Mouse (Mus musculus) forebrain, embryonic 12.5 days (tissue): ENCODE results near the gene Svs5. TPM values are rescaled to one million over a fixed set of nuclear protein-coding genes. Genes with fewer than 3 reads are reported as not detected.
"Not testable (repeated sequence)": the region's sequence is repeated elsewhere in the genome, so short reads cannot be mapped to it uniquely, and the experiment has no call there.

Source experiments
- ATAC-seq: fragments of 200-750 bp; cut with Nextera tagmentation; 2 replicates; pipeline ENCODE4 v1.8.0; 2017; ENCODE audit warnings: moderate TSS enrichment; ENCODE audit not compliant: low FRiP score
- H3K27ac ChIP-seq: fragments of 300-500 bp; sonication (generic); 2 replicates; pipeline ENCODE4 v1.5.1; 2016; ENCODE audit warnings: mild to moderate bottlenecking
- H3K27me3 ChIP-seq: fragments of 300-500 bp; sonication (generic); 2 replicates; pipeline ENCODE4 v1.6.1; 2016; ENCODE audit warnings: mild to moderate bottlenecking
- H3K36me3 ChIP-seq: fragments of 300-500 bp; sonication (generic); replicated peaks from 2 replicates; pipeline ENCODE4 v1.6.1; 2016; ENCODE audit warnings: mild to moderate bottlenecking
- H3K4me1 ChIP-seq: fragments of 300-500 bp; sonication (generic); 2 replicates; pipeline ENCODE4 v1.6.1; 2016
- H3K4me2 ChIP-seq: fragments of 300-500 bp; sonication (generic); 2 replicates; pipeline ENCODE4 v1.6.1; 2016; ENCODE audit warnings: mild to moderate bottlenecking, moderate library complexity
- H3K4me3 ChIP-seq: fragments of 300-500 bp; sonication (generic); replicated peaks from 2 replicates; pipeline ENCODE4 v1.5.1; 2016; ENCODE audit warnings: mild to moderate bottlenecking
- H3K9ac ChIP-seq: fragments of 300-500 bp; sonication (generic); 2 replicates; pipeline ENCODE4 v1.6.1; 2016; ENCODE audit warnings: mild to moderate bottlenecking
- H3K9me3 ChIP-seq: fragments of 300-500 bp; sonication (generic); 2 replicates; pipeline ENCODE4 v1.6.1; 2016
- WGBS: fragments of 180-500 bp; shearing (Covaris S2); methylation state at CpG from one replicate; pipeline ENCODE4 v1.1.7; 2016; 5-methylcytosine and 5-hydroxymethylcytosine counted together
- polyA plus RNA-seq: library from polyadenylated mRNA; unstranded; fragments of >200 nt; fragmentation: Nextera tagmentation; extraction: Ambion mirVana; gene quantifications from 2 replicates; pipeline ENCODE4 v1.2.1, GENCODE M21; 2016

Gene Svs5
- not detected in 2 replicates for polyA plus RNA-seq

DNA sequence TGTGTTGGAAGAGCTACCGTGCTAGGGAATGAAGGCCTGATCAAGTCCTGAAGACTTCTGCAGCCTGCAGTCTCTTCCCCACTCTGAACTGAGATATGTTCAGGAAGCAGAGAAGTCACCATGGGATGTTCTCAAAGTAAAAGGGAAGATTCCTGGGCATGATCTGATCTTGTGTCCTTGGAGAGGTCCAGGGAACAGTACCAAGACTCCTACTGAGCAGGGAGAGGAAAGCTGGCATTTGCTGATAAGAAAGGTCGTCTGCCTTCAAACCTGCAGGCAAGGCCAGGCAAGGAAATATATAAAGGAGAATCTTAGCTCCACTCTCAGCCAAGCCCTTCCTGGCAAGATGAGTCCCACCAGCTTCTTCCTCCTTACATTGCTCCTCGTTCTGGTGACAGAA is at the start of gene Svs5:
Svs5 (plus strand) TSS at position 301 of the 400 bp plus-strand sequence.
- not testable (repeated sequence) for H3K27me3 ChIP-seq, H3K27ac ChIP-seq, H3K4me1 ChIP-seq, H3K4me2 ChIP-seq, H3K4me3 ChIP-seq, ATAC-seq, H3K9ac ChIP-seq, H3K9me3 ChIP-seq, H3K36me3 ChIP-seq
- WGBS, result 80% methylated on average over 3 of the region's 3 CpGs

DNA sequence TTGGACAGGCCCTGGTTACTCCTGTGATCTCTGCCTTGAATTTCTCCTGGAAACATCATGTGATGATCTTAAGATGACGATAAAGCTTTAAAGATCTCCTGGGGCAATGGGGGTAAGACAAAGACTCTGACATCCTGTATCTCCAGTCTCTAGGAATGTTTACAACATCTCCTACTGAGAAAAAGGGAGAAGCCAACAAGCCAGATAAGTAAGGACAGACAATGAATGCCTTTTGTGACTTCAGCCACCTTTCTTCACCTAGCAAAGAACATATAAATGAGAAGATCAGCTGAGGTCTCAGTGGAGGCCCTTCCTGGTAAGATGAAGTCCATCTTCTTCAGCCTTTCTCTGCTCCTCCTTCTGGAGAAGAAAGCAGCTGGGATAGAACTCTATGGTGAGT is 43.6 kb upstream of the Svs5 start, which contains the start of gene Svs3a:
Svs3a (plus strand) TSS at position 301 of the 400 bp plus-strand sequence.
- H3K36me3 ChIP-seq, H3K27me3 ChIP-seq, H3K9me3 ChIP-seq, ATAC-seq, H3K9ac ChIP-seq, H3K4me2 ChIP-seq, H3K4me3 ChIP-seq, H3K27ac ChIP-seq, H3K4me1 ChIP-seq: not testable (repeated sequence)
- 84% methylated on average over 1 of the region's 1 CpGs for WGBS

DNA sequence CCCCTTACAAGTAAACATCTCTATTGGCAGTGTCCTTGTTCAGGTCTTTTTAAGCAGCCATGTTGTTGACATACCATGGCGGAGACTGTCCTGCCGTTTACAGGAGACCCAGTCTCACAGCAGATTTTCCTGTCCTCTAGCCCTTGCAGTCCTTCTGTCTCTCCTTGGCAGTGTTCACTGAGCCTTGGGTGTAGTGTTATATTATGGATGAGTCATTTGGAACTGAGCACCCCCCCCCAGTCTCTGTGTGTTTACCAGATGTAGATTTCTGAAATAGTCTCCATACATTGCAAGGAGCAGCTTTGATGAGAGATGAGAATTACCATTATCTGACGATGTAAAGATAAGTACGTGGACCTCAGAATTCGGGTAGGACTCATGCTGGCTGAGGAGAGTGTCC is 19.9 kb upstream of the Svs5 start:
- Histone ChIP-seq H3K27ac (no peak overlapping the region), H3K36me3 (no peaks in the 10 kb centered on the region), H3K27me3 (no peaks in the 10 kb centered on the region), H3K4me1 (no peaks in the 10 kb centered on the region), H3K9me3 (no peaks in the 10 kb centered on the region), H3K4me2 (no peak overlapping the region), H3K9ac (no peak overlapping the region), H3K4me3 (no peak overlapping the region)
- 94% methylated on average over 5 of the region's 5 CpGs for WGBS
- ATAC-seq, result no peak

DNA sequence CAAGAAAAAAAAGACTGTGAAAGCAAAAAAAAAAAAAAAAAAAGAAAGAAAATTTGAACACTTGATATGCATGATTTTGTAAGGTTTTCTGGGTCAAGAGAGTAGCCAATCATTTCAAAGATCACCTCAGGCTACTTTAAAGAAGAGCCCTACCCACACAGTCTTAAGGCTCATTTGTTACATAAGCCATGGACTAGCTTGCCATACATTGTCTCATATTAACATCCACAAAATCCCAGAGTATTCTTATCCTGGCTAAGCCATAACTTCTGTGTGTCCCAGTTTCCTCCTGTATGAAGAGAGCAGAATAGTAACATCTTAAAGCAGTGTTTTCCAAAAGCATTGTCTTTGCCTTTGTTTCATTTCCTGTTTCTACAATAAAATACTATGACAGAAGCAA is 17.1 kb upstream of the Svs5 start:
- H3K9ac ChIP-seq, ATAC-seq: not testable (repeated sequence)

DNA sequence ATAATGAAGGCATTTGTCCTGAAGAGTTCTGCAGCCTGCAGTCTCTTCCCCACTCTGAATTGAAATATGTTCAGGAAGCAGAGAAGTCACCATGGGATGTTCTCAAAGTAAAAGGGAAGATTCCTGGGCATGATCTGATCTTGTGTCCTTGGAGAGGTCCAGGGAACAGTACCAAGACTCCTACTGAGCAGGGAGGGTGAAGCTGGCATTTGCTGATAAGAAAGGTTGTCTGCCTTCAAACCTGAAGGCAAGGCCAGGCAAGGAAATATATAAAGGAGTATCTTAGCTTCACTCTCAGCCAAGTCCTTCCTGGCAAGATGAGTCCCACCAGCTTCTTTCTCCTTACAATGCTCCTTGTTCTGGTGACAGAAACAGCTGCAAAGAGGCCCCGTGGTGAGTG is 16.1 kb upstream of the Svs5 start, which contains the start of gene Svs6:
Svs6 (plus strand) TSS at position 301 of the 400 bp plus-strand sequence.
- not testable (repeated sequence) for H3K4me2 ChIP-seq, H3K4me3 ChIP-seq, H3K27ac ChIP-seq, ATAC-seq, H3K4me1 ChIP-seq, H3K27me3 ChIP-seq, H3K9ac ChIP-seq, H3K9me3 ChIP-seq, H3K36me3 ChIP-seq
- 82% methylated on average over 1 of the region's 1 CpGs for WGBS

More for the DNA sequence above, 17.1 kb upstream of the Svs5 start:
- H3K4me1 ChIP-seq, H3K9me3 ChIP-seq, H3K27ac ChIP-seq, H3K4me3 ChIP-seq, H3K27me3 ChIP-seq, H3K36me3 ChIP-seq, H3K4me2 ChIP-seq: not testable (repeated sequence)

DNA sequence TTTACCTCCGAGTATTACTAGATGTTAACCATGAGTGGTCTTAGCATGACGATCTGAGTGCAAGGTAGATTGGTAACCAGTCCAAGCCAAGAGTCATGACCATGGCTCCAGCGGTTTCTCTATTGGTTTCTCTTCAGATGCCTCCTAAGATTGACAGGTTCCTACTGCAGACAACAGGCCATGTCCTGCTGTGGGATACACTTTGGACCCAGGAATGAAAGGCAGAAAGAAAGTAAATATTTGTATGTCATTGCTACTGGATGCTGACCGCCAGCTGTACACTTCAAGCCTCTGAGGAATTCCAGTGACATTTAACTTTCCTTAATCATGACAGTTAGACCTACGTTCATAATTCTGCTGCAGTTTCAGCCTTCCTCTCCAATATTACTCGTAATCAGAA is 11.6 kb upstream of the Svs5 start:
- Histone ChIP-seq H3K27me3 (no peaks in the 10 kb centered on the region), H3K27ac (no peak overlapping the region), H3K4me3 (no peak overlapping the region), H3K4me2 (no peak overlapping the region), H3K9ac (no peak overlapping the region), H3K4me1 (no peaks in the 10 kb centered on the region), H3K9me3 (no peaks in the 10 kb centered on the region), H3K36me3 (no peaks in the 10 kb centered on the region)
- WGBS, result 92% methylated on average over 6 of the region's 6 CpGs
- no peak for ATAC-seq

DNA sequence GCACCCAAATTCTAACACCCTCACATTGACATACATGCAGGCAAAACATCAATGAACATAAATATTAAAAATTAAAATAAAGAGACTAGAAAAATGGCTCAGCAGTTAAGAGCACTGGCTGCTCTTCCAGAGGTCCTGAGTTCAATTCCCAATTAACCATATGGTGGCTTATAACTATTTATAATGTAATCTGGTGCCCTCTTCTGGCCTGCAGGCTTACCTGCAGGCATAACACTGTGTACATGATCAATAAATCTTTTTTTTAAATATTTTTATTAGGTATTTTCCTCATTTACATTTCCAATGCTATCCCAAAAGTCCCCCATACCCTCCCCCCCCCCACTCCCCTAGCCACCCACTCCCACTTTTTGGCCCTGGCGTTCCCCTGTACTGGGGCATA is 11.2 kb downstream of the Svs5 start:
- ATAC-seq, H3K36me3 ChIP-seq, H3K4me3 ChIP-seq, H3K4me1 ChIP-seq, H3K27ac ChIP-seq, H3K9ac ChIP-seq, H3K9me3 ChIP-seq, H3K4me2 ChIP-seq, H3K27me3 ChIP-seq: not testable (repeated sequence)
- WGBS, result 73% methylated on average over 1 of the region's 1 CpGs

DNA sequence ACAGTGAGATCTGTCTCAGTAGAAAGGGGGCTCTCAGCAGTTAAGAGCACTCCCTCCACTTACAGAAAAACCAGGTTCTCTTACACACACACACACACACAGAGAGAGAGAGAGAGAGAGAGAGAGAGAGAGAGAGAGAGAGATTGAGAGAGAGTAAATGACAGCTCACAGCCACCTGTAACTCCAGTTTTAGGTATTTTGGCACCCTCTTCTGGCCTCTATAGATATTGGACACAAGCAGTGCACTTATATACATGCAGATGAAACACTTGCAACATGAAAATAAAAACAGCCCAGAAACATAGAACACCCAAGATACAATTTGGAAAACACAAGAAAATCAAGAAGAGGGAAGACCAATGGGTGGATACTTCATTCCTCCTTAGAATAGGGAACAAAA is 15.2 kb downstream of the Svs5 start:
- H3K9me3 ChIP-seq, H3K27ac ChIP-seq, H3K4me3 ChIP-seq, H3K36me3 ChIP-seq, H3K27me3 ChIP-seq, H3K4me1 ChIP-seq, ATAC-seq, H3K9ac ChIP-seq, H3K4me2 ChIP-seq: not testable (repeated sequence)

DNA sequence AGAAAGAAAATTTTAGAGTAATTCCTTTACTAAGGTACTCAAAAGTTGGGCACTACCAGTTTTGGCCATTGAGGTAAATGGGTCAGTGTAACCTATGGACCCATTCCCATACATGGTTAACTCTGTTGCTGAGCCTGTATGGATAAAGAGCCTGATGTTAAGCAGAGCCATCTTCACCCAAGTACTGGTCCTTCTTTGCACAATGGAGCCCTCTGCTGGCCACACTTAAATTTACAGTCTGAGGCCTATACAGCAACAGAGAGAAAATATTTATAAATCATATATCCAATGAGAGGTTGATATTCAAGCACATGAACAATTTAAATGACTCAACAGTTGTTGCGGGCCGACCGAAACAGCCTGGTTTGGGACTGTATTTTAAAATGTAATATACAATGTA is 16.4 kb downstream of the Svs5 start:
- no peak overlapping the region for H3K4me3 ChIP-seq
- 85% methylated on average over 3 of the region's 3 CpGs for WGBS
- no peaks in the 10 kb centered on the region for H3K9me3 ChIP-seq
- no peak overlapping the region for H3K9ac ChIP-seq
- no peak overlapping the region for H3K4me2 ChIP-seq
- no peak overlapping the region for H3K27ac ChIP-seq
- no peaks in the 10 kb centered on the region for H3K36me3 ChIP-seq
- no peaks in the 10 kb centered on the region for H3K27me3 ChIP-seq
- no peaks in the 10 kb centered on the region for H3K4me1 ChIP-seq
- ATAC-seq, result no peak

DNA sequence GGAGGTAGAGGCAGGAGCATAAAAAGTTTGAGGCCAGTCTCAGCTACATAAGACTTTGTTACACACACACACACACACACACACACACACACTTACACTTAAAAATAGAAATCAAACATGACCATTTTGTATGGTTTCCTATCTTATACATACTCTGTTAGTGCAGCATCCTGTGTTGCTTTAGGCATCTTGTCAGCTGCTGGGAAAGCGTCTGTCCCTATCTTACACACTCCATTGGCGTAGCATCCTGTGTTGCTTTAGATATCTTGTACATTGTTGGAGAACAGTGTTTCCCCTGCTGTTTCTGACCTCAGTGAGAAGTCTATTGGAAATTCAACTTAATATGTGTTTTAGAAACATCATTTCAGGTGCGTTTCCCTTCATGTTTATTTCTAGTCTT is 20.2 kb downstream of the Svs5 start:
- Histone ChIP-seq H3K36me3 (no peaks in the 10 kb centered on the region), H3K27ac (no peak overlapping the region), H3K4me1 (no peaks in the 10 kb centered on the region), H3K9ac (no peak overlapping the region), H3K9me3 (no peaks in the 10 kb centered on the region), H3K4me2 (no peak overlapping the region), H3K27me3 (no peaks in the 10 kb centered on the region), H3K4me3 (no peak overlapping the region)
- no peak for ATAC-seq
- WGBS, result 87% methylated on average over 3 of the region's 3 CpGs

DNA sequence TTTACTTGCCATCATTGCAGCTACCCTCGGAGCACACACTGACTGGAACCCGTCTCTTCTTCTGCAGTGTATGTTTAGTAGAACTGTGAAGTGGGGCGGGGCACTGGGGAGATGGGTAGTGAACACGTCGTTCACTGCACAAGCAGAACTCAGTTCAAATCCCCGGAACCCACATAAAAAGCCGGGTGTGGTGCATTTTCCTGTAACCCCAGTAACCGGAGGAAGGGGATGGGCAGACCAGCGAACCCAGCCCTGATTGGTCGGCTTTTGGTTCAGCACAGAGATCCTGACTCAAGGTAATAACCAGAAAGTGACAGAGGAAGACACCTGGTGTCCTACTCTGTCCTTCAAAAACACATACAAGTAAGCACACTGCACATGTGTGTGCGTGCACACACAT is 20.8 kb downstream of the Svs5 start:
- H3K27me3 ChIP-seq, result no peaks in the 10 kb centered on the region
- WGBS, result 85% methylated on average over 11 of the region's 11 CpGs
- no peak overlapping the region for H3K4me2 ChIP-seq
- H3K9ac ChIP-seq, result no peak overlapping the region
- no peak overlapping the region for H3K27ac ChIP-seq
- H3K4me1 ChIP-seq, result no peaks in the 10 kb centered on the region
- no peak overlapping the region for H3K4me3 ChIP-seq
- no peaks in the 10 kb centered on the region for H3K36me3 ChIP-seq
- no peak for ATAC-seq
- H3K9me3 ChIP-seq, result no peaks in the 10 kb centered on the region

DNA sequence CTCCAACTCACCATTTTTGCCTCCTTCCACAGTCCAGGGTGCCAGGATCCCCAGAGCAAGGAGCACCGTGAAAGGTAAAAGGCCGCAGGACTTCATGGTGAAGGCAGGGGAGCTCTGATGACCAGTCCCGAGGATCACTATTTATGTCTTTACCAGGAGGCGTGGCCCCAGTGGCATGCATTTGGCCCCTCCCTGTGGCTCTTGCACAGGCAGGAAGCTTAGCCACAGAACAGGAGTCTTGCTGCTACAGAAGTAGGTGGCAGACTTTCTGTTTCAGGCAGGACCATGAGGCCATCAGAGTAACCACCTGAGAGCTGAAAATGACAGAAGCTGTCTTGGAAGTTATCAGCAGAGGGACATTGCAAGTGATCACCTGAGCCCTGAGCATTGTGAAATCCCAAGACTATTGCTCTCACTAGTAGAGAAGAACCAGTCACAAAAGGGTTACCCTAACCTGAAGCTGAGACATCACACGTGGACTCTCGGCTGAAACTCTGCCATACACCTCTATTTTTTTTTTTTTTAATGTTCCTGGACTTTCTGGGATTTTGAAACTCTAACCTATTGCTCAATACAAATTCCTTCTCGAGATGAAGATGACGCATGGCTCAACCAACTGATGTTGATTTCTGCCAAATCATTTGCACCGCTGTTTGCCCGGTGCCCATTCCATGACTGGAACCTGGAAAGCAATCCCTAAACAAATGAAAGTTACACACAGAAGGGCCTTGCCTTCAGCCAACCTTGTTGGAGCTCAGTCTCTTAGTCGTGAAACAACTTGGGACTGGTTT is 23.8 kb downstream of the Svs5 start:
- Histone ChIP-seq H3K9ac (no peak overlapping the region), H3K27me3 (no peaks in the 10 kb centered on the region), H3K36me3 (no peaks in the 10 kb centered on the region), H3K4me1 (peaks cover 4% of the 10 kb centered on the region; the same call in 1 of the 2 replicates), H3K4me3 (no peak overlapping the region), H3K27ac (no peak overlapping the region), H3K9me3 (no peaks in the 10 kb centered on the region), H3K4me2 (no peak overlapping the region)
- 79% methylated on average over 11 of the region's 11 CpGs for WGBS
- no peak for ATAC-seq

DNA sequence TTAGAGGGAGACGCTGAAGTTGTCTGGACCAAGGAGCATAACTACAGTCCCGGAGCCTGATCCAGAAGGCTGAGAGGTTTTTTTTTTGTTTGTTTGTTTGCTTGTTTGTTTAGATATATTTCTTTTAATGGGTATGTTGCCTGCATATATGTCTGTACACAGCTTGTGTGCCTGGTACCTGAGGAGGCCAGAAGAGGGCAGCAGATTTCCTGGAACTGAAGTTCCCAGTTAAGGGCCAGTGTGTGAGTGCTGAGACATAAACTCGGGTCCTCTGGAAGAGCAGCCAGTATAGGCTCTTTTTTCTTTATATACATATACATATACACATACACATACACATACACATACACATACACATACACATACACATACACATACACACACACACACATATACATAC is 25.8 kb downstream of the Svs5 start:
- Histone ChIP-seq H3K27me3 (0 out of 2 replicates have a peak, but pooled peaks cover 3% of the 10 kb centered on the region), H3K9me3 (no peaks in the 10 kb centered on the region), H3K9ac (no peak overlapping the region), H3K4me2 (no peak overlapping the region), H3K4me3 (no peak overlapping the region), H3K36me3 (no peaks in the 10 kb centered on the region), H3K4me1 (peaks cover 4% of the 10 kb centered on the region; the same call in 1 of the 2 replicates), H3K27ac (no peak overlapping the region)
- ATAC-seq, result no peak
- WGBS, result 85% methylated on average over 3 of the region's 3 CpGs
